Mouse (Mus musculus) embryonic facial prominence, embryonic 14.5 days (tissue): ENCODE measurements at regions not wholly inside any gene's neighbourhood (a gene's known extent, or its start where the extent isn't known, plus 50 kb on each side); places are given as distances from the start of the nearest gene placed in this dataset.

Experiments used
- ATAC-seq: fragments of 200-750 bp; cut with Nextera tagmentation; 2 replicates; pipeline ENCODE4 v1.8.0; 2017; ENCODE audit warnings: low read depth, moderate number of reproducible peaks, moderate TSS enrichment
- DNase-seq: peaks from one replicate; pipeline ENCODE4 v3.0.0-alpha.2; 2015; ENCODE audit warnings: low spot score
- H3K27ac ChIP-seq: fragments of 300-500 bp; sonication (generic); replicated peaks from 2 replicates; pipeline ENCODE4 v1.5.1; 2014; ENCODE audit warnings: low read depth, mild to moderate bottlenecking, low read length, moderate library complexity
- H3K27me3 ChIP-seq: fragments of 300-500 bp; sonication (generic); replicated peaks from 2 replicates; pipeline ENCODE4 v1.6.1; 2014; ENCODE audit warnings: low read length; ENCODE audit not compliant: control insufficient read depth, insufficient read depth
- H3K36me3 ChIP-seq: fragments of 300-500 bp; sonication (generic); 2 replicates; pipeline ENCODE4 v1.6.1; 2014; ENCODE audit warnings: low read length, mixed read lengths; ENCODE audit not compliant: control insufficient read depth, insufficient read depth
- H3K4me1 ChIP-seq: fragments of 300-500 bp; sonication (generic); 2 replicates; pipeline ENCODE4 v1.6.1; 2014; ENCODE audit warnings: antibody characterized with exemption, low read length; ENCODE audit not compliant: control insufficient read depth, insufficient read depth
- H3K4me2 ChIP-seq: fragments of 300-500 bp; sonication (generic); 2 replicates; pipeline ENCODE4 v1.6.1; 2014; ENCODE audit warnings: low read depth, mild to moderate bottlenecking, low read length, moderate library complexity, mixed read lengths
- H3K4me3 ChIP-seq: fragments of 300-500 bp; sonication (generic); 2 replicates; pipeline ENCODE4 v1.5.1; 2014; ENCODE audit warnings: low read depth, mild to moderate bottlenecking, low read length
- H3K9ac ChIP-seq: fragments of 300-500 bp; sonication (generic); 2 replicates; pipeline ENCODE4 v1.6.1; 2014; ENCODE audit warnings: low read depth, mild to moderate bottlenecking, low read length, moderate library complexity, mixed read lengths
- H3K9me3 ChIP-seq: fragments of 300-500 bp; sonication (generic); 2 replicates; pipeline ENCODE4 v1.6.1; 2016; ENCODE audit warnings: low read length; ENCODE audit not compliant: control insufficient read depth
- WGBS: fragments of 180-500 bp; shearing (Covaris S2); extraction: QIAGEN DNeasy Blood & Tissue Kit; methylation state at CpG from one replicate; pipeline ENCODE4 v1.1.7; 2014; 5-methylcytosine and 5-hydroxymethylcytosine counted together

DNA sequence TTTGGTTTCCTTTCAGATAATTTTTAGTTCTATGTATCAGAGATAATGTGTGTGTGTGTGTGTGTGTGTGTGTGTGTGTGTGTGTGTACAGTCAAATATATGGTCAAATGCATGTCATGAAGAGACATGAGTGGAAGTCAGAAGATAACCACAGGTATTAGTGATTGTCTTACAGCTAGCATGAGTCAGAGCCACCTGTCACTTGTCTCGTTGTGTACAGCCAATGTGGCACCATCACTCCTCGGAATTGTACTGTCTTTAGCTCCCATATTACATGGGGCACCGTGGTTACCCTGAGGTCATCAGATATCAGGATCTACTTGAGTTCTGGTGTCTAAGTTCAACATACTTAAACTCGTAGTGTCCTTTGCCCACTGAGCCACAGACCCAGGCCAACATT, 816.0 kb upstream of the Ctnnd2 start:
- Histone ChIP-seq H3K9me3 (no peaks in the 10 kb centered on the region), H3K4me2 (no peak overlapping the region), H3K4me3 (no peak overlapping the region), H3K27me3 (no peaks in the 10 kb centered on the region), H3K36me3 (no peaks in the 10 kb centered on the region), H3K9ac (no peak overlapping the region), H3K4me1 (no peaks in the 10 kb centered on the region), H3K27ac (no peak overlapping the region)
- ATAC-seq (no peak), DNase-seq (no peak)
- WGBS: 83% methylated on average over 4 of the region's 4 CpGs

DNA sequence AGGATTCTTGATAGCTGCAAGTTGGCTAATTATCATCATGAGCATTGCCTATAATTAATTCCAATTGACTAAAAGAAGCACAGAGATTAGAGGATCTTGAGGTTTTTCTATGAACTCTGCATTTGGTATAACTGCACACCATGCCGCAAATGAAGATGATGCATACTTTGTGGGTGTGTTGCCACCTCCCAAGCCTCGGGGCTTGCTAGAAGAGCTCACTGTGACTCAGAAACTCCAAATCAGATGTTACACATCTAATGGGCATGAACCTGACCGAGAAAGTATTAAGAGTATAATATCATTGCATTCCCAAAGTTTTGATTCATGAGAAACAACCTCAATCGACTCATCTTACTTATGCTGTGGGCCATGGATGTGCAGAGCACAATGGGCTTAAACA, 772.5 kb upstream of the Ctnnd2 start:
- no peaks in the 10 kb centered on the region for H3K27me3 ChIP-seq
- H3K9me3 ChIP-seq: no peaks in the 10 kb centered on the region
- no peak overlapping the region for H3K4me2 ChIP-seq
- no peak overlapping the region for H3K27ac ChIP-seq
- ATAC-seq (no peak), DNase-seq (no peak)
- no peak overlapping the region for H3K4me3 ChIP-seq
- no peaks in the 10 kb centered on the region for H3K4me1 ChIP-seq
- no peak overlapping the region for H3K9ac ChIP-seq
- no peaks in the 10 kb centered on the region for H3K36me3 ChIP-seq
- 83% methylated on average over 4 of the region's 4 CpGs for WGBS

DNA sequence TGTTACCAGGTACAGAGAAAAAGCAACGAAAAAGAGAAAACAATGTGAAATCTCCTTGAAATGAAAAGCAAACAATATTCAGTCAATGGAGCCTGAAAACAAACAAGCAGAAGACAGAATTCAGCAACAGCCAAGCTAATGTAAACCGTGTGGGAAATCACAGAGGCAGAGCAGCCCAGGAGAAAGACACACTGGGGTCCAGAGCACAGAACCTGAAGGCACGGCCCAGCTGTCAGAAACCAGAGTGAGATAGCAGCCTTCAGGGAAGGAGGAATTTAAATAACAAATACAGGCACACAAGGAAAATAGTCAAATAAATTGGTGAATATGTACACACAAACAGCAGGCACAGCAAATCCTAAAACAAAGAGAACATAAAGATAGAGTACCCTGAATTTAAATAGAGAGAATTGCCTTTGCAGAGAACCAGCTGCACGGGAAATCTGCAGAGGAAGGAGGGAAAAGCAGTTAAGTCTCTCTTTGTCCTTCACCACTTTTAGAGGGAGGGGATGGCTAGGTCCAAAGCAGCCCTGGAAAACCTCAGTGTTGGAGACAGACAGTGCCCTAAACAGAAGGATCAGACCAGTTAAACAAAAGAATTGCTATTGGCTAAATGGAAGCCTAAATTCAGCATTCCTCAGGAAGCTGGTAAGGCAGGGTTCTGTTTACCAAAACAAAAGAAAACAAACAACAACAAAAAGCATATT, 739.2 kb upstream of the Ctnnd2 start:
- H3K36me3 ChIP-seq: no peaks in the 10 kb centered on the region
- H3K4me2 ChIP-seq: no peak overlapping the region
- no peaks in the 10 kb centered on the region for H3K9me3 ChIP-seq
- no peak overlapping the region for H3K4me3 ChIP-seq
- DNase-seq: peak; percentile 1
- no peaks in the 10 kb centered on the region for H3K27me3 ChIP-seq
- 8% methylated on average over 4 of the region's 4 CpGs for WGBS
- H3K9ac ChIP-seq: no peak overlapping the region
- H3K27ac ChIP-seq: no peak overlapping the region
- no peaks in the 10 kb centered on the region for H3K4me1 ChIP-seq
- no peak for ATAC-seq

DNA sequence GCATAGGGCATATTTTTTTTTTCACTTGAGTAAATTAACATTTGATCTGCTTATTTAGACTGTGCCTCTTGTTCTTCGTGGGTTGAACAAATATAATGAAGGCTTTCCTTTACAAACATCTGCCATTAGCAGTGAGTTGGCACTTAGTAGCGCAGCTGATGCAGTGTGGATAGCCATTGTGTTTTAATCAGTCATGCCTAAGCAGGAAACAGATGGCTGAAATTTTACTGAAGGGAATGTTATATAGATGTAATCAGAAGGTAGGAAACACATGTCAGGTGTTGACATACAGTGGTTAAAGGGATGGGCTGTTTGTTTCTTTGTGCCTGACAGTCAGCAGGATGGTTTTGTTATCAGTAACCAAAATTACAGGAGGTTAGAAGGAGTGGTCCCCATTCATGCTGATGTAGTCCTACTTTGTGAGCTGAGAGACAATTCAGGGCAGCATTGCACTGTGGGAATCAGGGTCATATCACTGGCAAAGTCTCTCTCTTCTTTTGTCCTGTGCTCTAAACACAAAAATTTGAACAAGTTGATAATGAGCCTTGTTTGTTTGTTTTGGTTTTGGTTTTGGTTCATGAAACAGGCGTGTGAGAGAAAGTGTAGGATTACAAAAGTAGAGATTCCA, 734.6 kb upstream of the Ctnnd2 start:
- Histone ChIP-seq H3K4me3 (no peak overlapping the region), H3K27ac (no peak overlapping the region), H3K4me2 (no peak overlapping the region), H3K9ac (no peak overlapping the region), H3K27me3 (no peaks in the 10 kb centered on the region), H3K9me3 (no peaks in the 10 kb centered on the region), H3K4me1 (no peaks in the 10 kb centered on the region), H3K36me3 (no peaks in the 10 kb centered on the region)
- DNase-seq (peak; percentile 50), ATAC-seq (0 out of 2 replicates have a peak, but pooled peaks have one; percentile 37)
- 40% methylated on average over 3 of the region's 3 CpGs for WGBS

DNA sequence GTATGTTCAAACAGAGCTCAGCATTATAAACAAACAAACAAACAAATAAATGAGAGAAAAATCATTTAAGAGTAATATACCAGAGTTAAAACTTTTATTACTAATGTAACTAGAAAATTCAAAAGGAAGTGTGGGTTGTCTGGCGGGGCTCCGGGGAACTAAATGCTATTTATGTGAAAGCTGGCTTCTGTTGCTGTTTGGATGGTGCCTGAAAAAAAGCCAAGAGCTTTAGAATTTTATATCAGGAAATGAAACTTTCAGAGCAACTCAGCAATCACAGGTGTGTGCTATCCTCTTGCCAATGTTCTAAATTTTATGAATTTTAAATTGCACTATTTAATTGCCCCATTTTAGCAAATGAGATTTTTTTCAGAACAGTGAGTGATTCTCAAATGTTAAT, 724.5 kb upstream of the Ctnnd2 start:
- Histone ChIP-seq H3K36me3 (no peaks in the 10 kb centered on the region), H3K4me2 (no peak overlapping the region), H3K4me1 (no peaks in the 10 kb centered on the region), H3K9me3 (no peaks in the 10 kb centered on the region), H3K27ac (no peak overlapping the region), H3K9ac (no peak overlapping the region), H3K27me3 (no peaks in the 10 kb centered on the region), H3K4me3 (no peak overlapping the region)
- WGBS: 71% methylated on average over 2 of the region's 2 CpGs
- ATAC-seq (no peak), DNase-seq (no peak)

DNA sequence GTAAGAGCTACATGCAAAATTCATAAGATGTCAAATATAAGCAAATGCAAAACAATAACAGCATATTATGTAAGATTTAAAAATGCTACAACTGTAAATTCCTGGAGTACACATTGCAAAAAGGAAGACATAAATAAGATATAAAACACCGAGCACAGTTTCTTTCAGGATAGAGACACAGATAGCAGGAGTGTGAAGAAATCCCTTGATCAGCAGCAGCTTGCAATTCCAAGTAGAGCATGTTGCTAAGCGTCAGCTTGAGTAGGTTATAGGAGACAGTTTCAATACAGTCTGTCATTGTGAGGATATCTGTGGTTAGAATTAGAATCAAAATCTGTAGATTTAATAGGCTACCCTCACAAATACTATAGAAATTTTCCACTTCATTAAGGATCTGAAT, 687.3 kb upstream of the Ctnnd2 start:
- Histone ChIP-seq H3K9me3 (no peaks in the 10 kb centered on the region), H3K27ac (no peak overlapping the region), H3K27me3 (no peaks in the 10 kb centered on the region), H3K9ac (no peak overlapping the region), H3K4me1 (no peaks in the 10 kb centered on the region), H3K4me3 (no peak overlapping the region), H3K4me2 (no peak overlapping the region), H3K36me3 (no peaks in the 10 kb centered on the region)
- ATAC-seq (no peak), DNase-seq (no peak)
- 82% methylated on average over 2 of the region's 2 CpGs for WGBS

DNA sequence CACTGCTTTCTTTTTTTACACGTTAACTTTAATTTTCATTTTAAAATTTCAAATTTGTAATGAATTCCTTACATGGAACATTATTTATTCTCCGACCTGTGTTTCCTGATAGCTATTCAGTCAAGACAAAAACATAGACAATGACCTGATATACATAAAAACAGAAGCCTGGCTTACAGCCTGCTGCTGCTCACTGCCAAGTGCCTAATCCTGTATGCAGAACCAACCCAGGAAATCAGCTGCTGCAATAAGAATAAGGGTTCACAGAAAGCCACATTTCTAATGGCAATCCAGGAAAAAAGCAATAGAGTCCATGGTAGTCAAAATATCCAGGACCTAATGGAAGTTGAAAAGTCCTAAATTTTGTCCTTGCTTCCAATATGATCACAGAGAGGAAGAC, 642.4 kb upstream of the Ctnnd2 start:
- H3K36me3 ChIP-seq: no peaks in the 10 kb centered on the region
- no peak overlapping the region for H3K9ac ChIP-seq
- H3K4me3 ChIP-seq: no peak overlapping the region
- H3K27ac ChIP-seq: no peak overlapping the region
- DNase-seq: no peak
- no peak overlapping the region for H3K4me2 ChIP-seq
- H3K27me3 ChIP-seq: no peaks in the 10 kb centered on the region
- WGBS: 70% methylated on average over 2 of the region's 2 CpGs
- H3K4me1 ChIP-seq: no peaks in the 10 kb centered on the region
- no peaks in the 10 kb centered on the region for H3K9me3 ChIP-seq
- ATAC-seq: no peak

DNA sequence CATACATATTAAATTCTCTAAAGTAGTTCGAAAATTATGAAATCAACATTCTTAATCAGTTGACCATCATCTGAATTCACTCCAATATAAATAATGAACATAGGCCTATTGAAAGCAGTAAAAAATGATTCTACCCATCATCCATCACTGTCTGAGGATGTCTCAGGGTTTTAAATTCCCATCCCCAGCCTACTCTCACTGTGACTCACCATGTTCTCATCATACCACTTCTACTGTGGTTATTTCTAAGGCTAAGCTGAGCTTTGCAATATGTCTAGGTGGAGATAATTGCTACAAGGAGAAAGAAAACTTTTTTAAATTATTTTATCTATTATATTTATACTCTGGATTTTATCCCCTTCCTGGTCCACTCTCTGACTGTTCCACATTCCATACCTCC, 604.0 kb upstream of the Ctnnd2 start:
- H3K4me2 ChIP-seq: no peak overlapping the region
- H3K4me3 ChIP-seq: no peak overlapping the region
- no peaks in the 10 kb centered on the region for H3K9me3 ChIP-seq
- ATAC-seq (no peak), DNase-seq (no peak)
- H3K27ac ChIP-seq: no peak overlapping the region
- H3K27me3 ChIP-seq: no peaks in the 10 kb centered on the region
- WGBS: 84% methylated on average over 1 of the region's 1 CpGs
- no peak overlapping the region for H3K9ac ChIP-seq
- no peaks in the 10 kb centered on the region for H3K4me1 ChIP-seq
- H3K36me3 ChIP-seq: no peaks in the 10 kb centered on the region
